Mouse (Mus musculus): ENCODE data around the gene Lipc. TPM values are rescaled to one million over a fixed set of nuclear protein-coding genes. Genes with fewer than 3 reads are reported as not detected.

Lipc gene
- polyA plus RNA-seq, 1 experiment from 2014 or later = 3.6 TPM

DNA sequence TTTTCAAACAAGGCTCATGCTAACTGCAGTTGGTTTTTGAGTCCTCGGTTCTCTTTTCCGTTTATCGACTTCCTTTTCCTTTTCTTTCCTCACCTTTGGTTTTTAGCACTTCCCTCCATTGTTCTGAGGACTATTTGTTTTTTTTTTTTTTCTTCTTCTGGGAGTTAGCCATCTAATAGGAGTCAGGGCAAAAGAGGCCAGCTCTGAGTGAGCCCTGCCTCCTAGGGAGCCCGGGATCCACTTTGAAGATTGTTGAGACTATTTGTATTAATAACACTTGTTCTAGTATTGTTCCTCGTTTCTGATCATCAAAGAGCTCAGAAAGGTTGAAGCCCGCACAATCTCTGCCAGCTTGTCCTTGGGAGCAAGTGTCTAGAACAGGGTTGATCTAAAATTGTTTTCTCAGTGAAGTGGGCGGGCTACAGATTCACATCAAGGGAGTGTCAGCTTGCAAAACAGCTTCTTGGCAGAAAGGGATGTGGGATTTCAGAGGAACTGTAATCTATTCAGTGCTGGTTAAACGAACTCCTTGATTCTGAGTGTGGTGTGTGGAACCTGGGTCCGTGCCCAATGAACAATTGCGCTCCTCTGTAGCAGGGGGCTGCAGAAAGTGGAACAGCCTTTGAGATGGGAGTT lies 103.8 kb downstream of the Lipc start:
- ATAC-seq (ENCODE audit: insufficient read depth, low FRiP score, low read depth) = no peak
- H3K9ac ChIP-seq = no peak overlapping the region
- no peak overlapping the region for H3K4me3 ChIP-seq (replicated peaks)

DNA sequence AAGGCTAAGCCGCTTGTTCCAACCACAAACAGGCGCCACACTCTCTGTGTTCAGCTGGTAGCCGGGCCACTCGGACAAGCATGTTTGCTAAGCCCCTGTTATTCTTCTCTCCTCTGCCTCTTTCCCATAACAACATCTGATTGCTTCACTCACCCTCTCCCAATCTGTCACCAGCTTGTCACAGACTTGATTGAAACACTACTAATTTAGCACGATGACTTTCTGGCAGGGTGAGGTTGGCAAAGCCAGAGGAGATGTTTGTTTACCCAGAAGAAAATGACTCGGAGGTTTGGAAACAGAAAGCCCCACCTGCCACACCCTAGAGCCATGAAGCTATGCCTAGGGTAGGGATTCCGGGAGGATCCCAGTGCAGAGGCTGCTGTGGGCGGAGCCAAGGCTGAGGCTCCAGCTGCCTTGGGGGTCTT lies 104.4 kb downstream of the Lipc start:
- H3K9me3 ChIP-seq = no peaks in the 10 kb centered on the region
- H3K27ac ChIP-seq = peak overlapping the region; percentile 80
- 26% methylated on average over 8 of the region's 8 CpGs for WGBS
- peaks cover 10% of the 10 kb centered on the region for H3K4me1 ChIP-seq
- no peaks in the 10 kb centered on the region for H3K27me3 ChIP-seq (replicated peaks)
- H3K36me3 ChIP-seq = no peaks in the 10 kb centered on the region
- peak; percentile 70; the same call in 1 of the 2 replicates for ATAC-seq (ENCODE audit: insufficient read depth, low FRiP score, low read depth)
- H3K4me2 ChIP-seq = peak overlapping the region; percentile 43
- no peak overlapping the region; the same call in 1 of the 2 replicates for H3K4me3 ChIP-seq (replicated peaks)
- no peak overlapping the region for H3K9ac ChIP-seq

More for the DNA sequence above, 103.8 kb downstream of the Lipc start:
- Histone ChIP-seq H3K4me1 (peaks cover 10% of the 10 kb centered on the region), H3K27me3 (replicated peaks) (no peaks in the 10 kb centered on the region), H3K9me3 (no peaks in the 10 kb centered on the region), H3K36me3 (no peaks in the 10 kb centered on the region), H3K27ac (peak overlapping the region; percentile 80), H3K4me2 (peak overlapping the region; percentile 43)
- 39% methylated on average over 10 of the region's 10 CpGs for WGBS

DNA sequence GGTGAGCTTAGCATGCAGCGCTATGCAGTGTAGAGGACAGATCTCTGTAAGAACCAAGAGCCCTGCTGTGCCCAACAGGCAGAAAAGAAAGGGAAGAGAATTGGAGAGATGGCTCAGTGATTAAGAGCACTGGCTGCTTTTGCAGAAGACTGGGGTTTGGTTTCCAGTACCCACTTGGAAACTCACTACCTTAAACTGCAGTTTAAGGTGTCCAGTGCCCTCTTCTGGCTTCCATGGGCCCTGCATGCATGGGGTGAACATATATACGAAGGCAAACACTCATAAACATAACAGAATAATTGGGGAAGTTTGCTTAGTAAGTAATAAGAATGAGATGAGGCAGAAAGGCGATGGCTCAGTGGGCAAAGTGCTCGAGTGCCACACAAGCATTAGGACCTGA lies 108.8 kb downstream of the Lipc start:
- WGBS = 88% methylated on average over 4 of the region's 4 CpGs
- H3K4me1 ChIP-seq = peaks cover 26% of the 10 kb centered on the region
- ATAC-seq (ENCODE audit: insufficient read depth, low FRiP score, low read depth) = no peak
- H3K27me3 ChIP-seq (replicated peaks) = no peaks in the 10 kb centered on the region
- H3K4me2 ChIP-seq = no peak overlapping the region
- H3K9ac ChIP-seq = no peak overlapping the region
- H3K36me3 ChIP-seq = no peaks in the 10 kb centered on the region
- H3K4me3 ChIP-seq (replicated peaks) = no peak overlapping the region
- peak overlapping the region; percentile 48; the same call in 1 of the 2 replicates for H3K27ac ChIP-seq
- no peaks in the 10 kb centered on the region for H3K9me3 ChIP-seq

DNA sequence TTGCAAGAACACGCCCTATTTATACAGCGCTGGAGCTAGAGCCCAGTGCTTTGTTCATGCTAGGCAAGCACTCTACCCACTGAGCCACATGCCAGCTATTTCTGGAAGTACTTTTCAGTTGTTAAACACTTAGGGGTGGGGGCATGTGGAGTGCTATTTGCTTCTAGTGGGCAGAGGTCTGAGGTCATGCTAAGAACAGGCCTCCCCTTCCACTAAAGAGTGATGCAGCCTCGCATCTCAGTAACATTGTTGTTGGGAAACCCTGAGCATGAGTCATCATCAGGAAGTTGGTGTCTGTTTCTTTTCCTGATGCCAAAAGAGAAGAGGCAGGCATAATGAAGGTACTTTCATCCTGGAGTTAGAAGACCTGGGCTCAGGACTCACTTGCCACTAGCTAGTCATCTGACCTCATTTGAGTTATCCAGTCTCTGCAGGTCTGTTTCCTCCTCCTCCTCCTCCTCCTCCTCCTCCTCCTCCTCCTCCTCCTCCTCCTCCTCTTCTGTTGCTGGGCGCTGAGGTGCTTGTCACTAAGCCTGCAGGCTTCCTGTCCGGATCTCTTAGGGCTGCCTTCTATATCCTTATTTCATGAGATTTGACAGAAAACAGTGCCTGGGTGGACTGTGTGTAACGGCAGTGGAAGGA lies 109.6 kb downstream of the Lipc start:
- H3K9ac ChIP-seq = no peak overlapping the region
- peak overlapping the region; percentile 82 for H3K27ac ChIP-seq
- H3K4me2 ChIP-seq = no peak overlapping the region
- no peaks in the 10 kb centered on the region for H3K36me3 ChIP-seq
- no peaks in the 10 kb centered on the region for H3K27me3 ChIP-seq (replicated peaks)
- 52% methylated on average over 4 of the region's 6 CpGs for WGBS
- no peak overlapping the region for H3K4me3 ChIP-seq (replicated peaks)
- peaks cover 19% of the 10 kb centered on the region for H3K4me1 ChIP-seq
- no peaks in the 10 kb centered on the region for H3K9me3 ChIP-seq
- ATAC-seq (ENCODE audit: insufficient read depth, low FRiP score, low read depth) = 0 out of 2 replicates have a peak, but pooled peaks have one; percentile 28

DNA sequence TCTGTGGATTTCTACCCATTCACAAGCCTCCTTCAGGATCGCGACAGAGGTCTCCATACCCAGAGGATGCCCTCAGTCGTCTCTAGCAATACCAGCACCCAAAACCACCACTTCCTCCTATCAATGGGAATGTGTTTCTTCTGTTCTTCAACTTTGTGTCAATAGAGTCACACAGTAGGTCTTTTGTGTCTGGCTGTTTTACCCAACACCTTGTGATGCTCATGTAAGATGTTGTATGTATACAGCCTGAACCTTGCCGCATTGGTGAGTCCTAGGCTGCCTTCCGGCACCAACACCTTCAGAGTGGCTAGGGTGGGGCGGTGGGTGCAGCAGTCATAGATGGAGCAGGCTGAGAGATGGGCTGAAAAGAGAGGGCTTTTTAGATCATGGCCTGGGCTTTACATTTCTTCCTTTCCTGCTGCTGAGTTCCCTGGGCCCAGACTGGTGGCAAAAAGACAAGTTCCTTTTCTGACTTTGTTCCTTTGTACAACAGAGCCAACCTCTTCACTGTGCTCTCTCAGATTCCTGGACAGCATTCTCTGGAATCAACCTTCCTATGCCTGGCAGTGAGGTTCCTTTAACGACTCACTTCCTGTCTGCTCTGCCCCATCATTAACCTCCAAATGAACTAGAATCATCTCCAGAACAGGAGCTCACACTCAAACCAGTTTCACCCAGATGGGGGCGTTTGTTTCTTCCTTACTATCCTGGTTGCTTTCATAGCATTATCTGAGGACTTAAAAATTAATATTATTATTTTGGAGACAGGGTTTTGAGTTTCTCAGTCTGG lies 110.4 kb downstream of the Lipc start:
- no peaks in the 10 kb centered on the region for H3K27me3 ChIP-seq (replicated peaks)
- H3K27ac ChIP-seq = peak overlapping the region; percentile 82
- H3K9me3 ChIP-seq = no peaks in the 10 kb centered on the region
- no peaks in the 10 kb centered on the region for H3K36me3 ChIP-seq
- H3K4me3 ChIP-seq (replicated peaks) = no peak overlapping the region
- 65% methylated on average over 8 of the region's 8 CpGs for WGBS
- ATAC-seq (ENCODE audit: insufficient read depth, low FRiP score, low read depth) = no peak
- peaks cover 17% of the 10 kb centered on the region for H3K4me1 ChIP-seq
- H3K4me2 ChIP-seq = no peak overlapping the region
- no peak overlapping the region for H3K9ac ChIP-seq

DNA sequence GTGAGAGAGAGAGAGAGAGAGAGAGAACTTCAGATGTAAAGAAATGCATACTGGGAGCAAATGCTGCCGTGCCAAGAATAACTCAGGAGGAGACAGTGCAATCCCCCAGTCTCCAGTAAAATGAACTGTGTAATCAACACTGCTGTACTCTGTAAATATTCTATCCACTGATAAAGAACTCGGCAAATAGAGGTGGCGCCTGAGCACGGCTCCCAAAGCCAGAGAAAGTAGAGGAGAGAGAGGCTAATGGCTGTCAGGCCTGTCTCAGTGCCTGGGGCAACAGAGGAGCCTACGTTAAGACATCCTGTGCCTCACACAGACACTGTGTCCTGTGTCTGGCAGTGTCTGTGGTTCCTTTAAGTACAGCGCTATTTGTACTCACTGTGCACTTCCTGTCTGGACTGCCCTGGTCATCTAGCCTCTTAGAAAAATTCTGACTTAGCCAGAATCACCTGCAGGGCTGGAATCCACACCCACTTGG lies 111.1 kb downstream of the Lipc start:
- Histone ChIP-seq H3K4me2 (no peak overlapping the region), H3K9me3 (no peaks in the 10 kb centered on the region), H3K27ac (peak overlapping the region; percentile 82), H3K9ac (no peak overlapping the region), H3K4me3 (replicated peaks) (0 out of 2 replicates have a peak overlapping the region, but pooled peaks have one; percentile 5), H3K4me1 (peaks cover 17% of the 10 kb centered on the region), H3K36me3 (no peaks in the 10 kb centered on the region), H3K27me3 (replicated peaks) (no peaks in the 10 kb centered on the region)
- peak; percentile 84 for ATAC-seq (ENCODE audit: insufficient read depth, low FRiP score, low read depth)
- 14% methylated on average over 6 of the region's 6 CpGs for WGBS

DNA sequence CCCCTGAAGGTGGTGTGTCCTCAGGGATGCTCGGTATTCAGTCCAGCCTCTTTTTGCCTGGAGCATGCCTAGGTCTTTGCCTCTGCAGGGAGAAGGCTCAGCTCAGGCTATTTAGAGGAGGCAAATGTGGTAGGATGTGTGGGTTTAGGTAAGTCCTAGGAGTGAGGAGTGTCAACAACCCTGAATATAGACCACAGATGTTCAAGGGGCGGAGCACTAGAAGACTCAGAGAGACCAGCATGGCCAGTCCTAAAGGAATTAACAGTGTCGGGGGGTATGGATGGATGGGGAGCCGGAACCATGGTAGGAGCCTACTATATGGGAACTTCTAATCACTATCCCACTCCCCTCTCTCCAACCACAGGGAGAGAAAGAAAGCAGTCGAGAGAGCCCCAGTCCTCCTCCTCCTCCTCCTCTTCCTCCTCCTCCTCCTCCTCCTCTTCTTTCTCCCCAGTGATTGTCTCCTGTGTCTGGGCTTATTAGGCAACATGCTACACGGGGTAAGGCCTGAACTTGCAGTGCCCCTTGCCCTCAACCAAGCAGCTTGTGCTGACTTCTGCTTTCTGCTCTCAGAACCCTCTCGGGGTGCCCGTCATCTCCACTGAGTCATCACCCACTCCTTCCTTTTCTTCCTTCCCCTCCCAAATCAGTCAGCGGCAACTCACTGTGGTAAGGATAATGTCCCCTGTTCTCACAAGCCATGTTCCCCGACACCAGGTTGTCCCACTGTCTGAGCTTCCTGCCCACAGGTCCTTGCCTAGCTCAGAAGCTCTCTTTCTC lies 113.7 kb downstream of the Lipc start:
- Histone ChIP-seq H3K27ac (peak overlapping the region; percentile 21; the same call in 1 of the 2 replicates), H3K9ac (no peak overlapping the region), H3K4me1 (peaks cover 26% of the 10 kb centered on the region), H3K27me3 (replicated peaks) (no peaks in the 10 kb centered on the region), H3K4me3 (replicated peaks) (no peak overlapping the region), H3K4me2 (no peak overlapping the region), H3K9me3 (no peaks in the 10 kb centered on the region), H3K36me3 (no peaks in the 10 kb centered on the region)
- 76% methylated on average over 10 of the region's 10 CpGs for whole genome bisulfite sequencing
- no peak for ATAC-seq (ENCODE audit: insufficient read depth, low FRiP score, low read depth)

DNA sequence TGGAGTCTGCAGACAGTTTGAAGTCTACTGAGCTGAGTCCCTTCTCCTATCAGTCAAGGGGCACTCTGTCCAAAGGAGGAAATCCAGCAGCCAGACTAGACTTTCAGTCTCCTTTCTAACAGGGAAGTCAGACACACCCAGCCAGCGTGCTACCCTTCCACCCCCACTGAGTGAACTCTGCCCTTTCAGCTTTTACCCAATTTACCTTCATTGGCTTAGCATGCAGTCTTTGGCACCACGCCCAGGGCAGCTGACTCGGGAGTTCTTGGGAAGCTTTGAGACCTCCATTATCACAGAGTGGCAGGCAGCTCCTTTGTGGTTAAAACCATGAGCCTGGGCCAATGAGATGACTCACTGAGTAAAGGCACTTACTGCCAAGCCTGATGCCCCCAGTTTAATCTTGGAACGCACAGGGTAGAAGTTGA lies 117.3 kb downstream of the Lipc start:
- peak; percentile 96 for ATAC-seq (ENCODE audit: insufficient read depth, low FRiP score, low read depth)
- H3K27me3 ChIP-seq (replicated peaks) = no peaks in the 10 kb centered on the region
- peak overlapping the region; percentile 82 for H3K27ac ChIP-seq
- peaks cover 12% of the 10 kb centered on the region; the same call in 1 of the 2 replicates for H3K4me1 ChIP-seq
- no peaks in the 10 kb centered on the region for H3K36me3 ChIP-seq
- H3K4me3 ChIP-seq (replicated peaks) = no peak overlapping the region
- H3K9me3 ChIP-seq = no peaks in the 10 kb centered on the region
- H3K9ac ChIP-seq = no peak overlapping the region
- H3K4me2 ChIP-seq = no peak overlapping the region
- WGBS = 23% methylated on average over 4 of the region's 4 CpGs

DNA sequence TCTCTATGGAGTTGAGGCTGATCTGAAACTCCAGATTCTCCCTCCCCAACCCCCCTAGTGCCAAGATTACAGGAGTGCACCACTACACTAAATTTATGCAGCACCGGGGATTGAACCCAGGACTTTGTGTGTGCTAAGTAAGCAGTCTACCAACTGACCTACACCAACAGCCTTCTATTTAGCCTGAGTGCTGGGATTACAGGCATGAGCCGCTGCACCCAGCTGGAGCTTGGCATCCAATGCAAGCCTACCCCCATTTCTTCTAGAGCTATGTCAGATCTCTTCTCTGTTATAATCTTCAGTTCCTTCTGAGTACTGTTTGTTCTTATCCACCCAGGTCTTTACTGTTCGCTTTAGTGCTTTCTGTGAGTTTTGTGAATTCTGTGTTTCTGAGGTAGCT lies 117.8 kb downstream of the Lipc start:
- Histone ChIP-seq H3K27me3 (replicated peaks) (no peaks in the 10 kb centered on the region), H3K36me3 (no peaks in the 10 kb centered on the region), H3K9ac (no peak overlapping the region; the same call in 1 of the 2 replicates), H3K27ac (peak overlapping the region; percentile 82), H3K4me1 (peaks cover 12% of the 10 kb centered on the region; the same call in 1 of the 2 replicates), H3K4me3 (replicated peaks) (no peak overlapping the region), H3K4me2 (no peak overlapping the region), H3K9me3 (no peaks in the 10 kb centered on the region)
- 86% methylated on average over 3 of the region's 3 CpGs for WGBS
- ATAC-seq (ENCODE audit: insufficient read depth, low FRiP score, low read depth) = no peak

DNA sequence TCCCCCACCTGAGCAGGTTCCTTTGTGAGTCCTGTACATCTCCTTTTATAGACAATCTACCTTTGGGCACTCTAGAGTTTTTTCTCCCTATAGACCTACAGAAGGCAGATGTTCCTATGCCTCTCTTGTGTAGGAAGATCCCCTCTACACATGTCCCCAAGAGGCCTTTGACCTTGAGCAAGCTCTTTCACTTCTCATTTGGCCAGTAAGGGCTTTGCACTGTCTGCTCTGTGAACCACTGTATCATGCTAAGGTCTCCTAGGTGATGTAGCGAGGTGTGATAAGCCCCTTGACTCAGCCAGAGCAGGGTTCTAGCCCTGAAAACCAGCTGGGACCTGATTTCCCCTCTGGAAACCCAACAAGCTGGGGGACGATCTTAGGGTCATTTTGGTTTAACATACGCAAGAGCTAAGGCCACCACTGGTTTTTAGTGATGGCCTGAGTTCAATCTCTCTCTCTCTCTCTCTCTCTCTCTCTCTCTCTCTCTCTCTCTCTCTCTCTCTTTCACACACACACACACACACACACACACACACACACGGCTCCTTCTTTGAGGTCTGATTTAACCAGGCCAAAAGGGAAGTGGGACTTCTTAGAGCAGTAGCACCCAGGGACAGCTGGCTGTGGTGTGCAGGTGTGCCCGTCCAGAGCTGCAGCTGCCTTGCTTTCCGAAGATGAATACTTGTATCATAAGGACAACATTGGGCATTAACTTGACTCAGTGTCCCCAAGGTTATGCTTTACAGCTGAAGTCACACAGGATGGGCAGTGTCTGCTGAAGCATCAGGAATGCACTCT lies 118.7 kb downstream of the Lipc start:
- Histone ChIP-seq H3K9ac (no peak overlapping the region), H3K27me3 (replicated peaks) (no peaks in the 10 kb centered on the region), H3K9me3 (no peaks in the 10 kb centered on the region), H3K27ac (no peak overlapping the region), H3K36me3 (no peaks in the 10 kb centered on the region), H3K4me3 (replicated peaks) (no peak overlapping the region), H3K4me1 (peaks cover 12% of the 10 kb centered on the region; the same call in 1 of the 2 replicates), H3K4me2 (no peak overlapping the region)
- 83% methylated on average over 6 of the region's 6 CpGs for WGBS
- no peak for ATAC-seq (ENCODE audit: insufficient read depth, low FRiP score, low read depth)

All from stomach, embryonic 15.5 days (tissue).